Mouse (Mus musculus) thymus, adult 2 months (tissue): ENCODE measurements around the gene Serpina1b.

Experiments
- CTCF ChIP-seq: fragments of 200-500 bp; IDR thresholded peaks from 2 replicates; pipeline ENCODE4 v1.5.1; 2012; ENCODE audit warnings: mild to moderate bottlenecking, control low read depth, low read length, moderate library complexity, borderline replicate concordance; ENCODE audit not compliant: control insufficient read depth, poor library complexity, insufficient read depth; ENCODE audit errors: extremely low read depth
- POLR2A ChIP-seq: fragments of 200-500 bp; IDR thresholded peaks from 2 replicates; pipeline ENCODE4 v1.6.1; 2012; ENCODE audit warnings: mild to moderate bottlenecking, low read length, control low read depth, moderate library complexity; ENCODE audit not compliant: control insufficient read depth, poor library complexity, insufficient read depth; ENCODE audit errors: extremely low read depth

DNA sequence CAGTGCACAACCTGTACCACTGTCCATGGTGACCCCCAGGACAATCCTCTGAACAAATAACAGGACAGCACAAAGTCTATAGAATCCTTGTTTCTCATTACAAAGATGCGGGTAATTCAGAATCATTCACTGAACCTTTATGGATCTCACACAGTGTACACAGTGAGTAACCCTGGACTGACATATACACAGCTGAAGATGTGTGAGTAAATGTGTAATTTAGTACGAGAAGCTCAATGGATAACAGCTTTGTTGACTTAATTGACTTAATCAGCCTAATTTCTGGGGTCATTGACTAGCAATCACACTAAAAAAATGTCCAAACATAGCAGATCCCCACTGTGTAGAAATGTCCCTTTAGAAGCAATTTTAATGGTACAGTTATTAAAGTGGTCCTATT, 149.0 kb downstream of the Serpina1b start:
- TF ChIP-seq CTCF (no peak), POLR2A (no peak)
